Mouse (Mus musculus): ENCODE measurements around the gene Abtb2. TPM values are rescaled to one million over a fixed set of nuclear protein-coding genes. Genes with fewer than 3 reads are reported as not detected.
A peak's percentile ranks its signal among the peaks of the same experiment; 100 is the strongest.

Abtb2 gene
- total RNA-seq, 2 experiments from 2014 or later, result 11.0 to 13.6 TPM

DNA sequence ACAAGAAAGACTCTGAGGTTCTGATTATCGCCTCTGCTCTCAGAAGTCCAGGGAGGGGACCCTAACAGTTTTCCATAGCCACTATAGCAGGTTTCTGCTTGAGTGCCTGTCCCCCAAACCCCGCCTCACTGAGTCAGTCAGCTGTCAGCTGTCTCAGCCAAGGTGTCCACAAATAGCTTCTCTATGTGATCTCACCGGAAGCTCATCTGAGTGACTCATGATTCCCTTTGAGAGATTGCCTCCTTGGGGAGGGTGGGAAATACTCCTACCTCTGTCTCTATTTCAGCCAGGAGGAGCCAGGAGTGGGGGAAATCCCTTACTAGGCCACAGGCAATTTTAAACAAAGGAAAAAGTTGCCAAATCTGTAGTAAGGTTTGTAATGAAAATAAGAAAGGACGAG lies 96.0 kb downstream of the Abtb2 start:
- DNase-seq, result no peak

DNA sequence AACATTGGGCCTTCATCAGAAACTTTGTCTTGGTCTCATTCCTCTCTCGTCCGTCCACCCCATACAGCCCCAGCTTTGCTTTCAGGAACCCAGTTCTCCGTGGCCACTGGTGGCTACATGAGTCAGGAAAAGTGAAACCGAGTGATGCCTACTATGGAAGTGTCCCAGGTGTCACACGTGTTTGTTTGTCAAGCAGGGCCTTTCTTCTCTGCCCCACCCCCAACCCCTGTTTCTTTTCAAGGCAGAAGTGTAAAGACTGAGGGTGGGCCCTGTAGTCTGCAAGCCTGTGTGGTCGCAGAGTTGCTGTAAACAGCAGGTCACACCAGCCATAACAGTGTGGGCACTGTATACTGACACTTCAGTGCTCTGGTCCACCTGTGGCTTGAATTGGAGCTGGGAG lies 98.2 kb downstream of the Abtb2 start:
- DNase-seq, result no peak

- peak; percentile 57 for DNase-seq
Observed at GRCm38 (mm10) chr2:103667962-103668815, 102.1 kb downstream of the Abtb2 start.

GRCm38 (mm10) chr2:103668939-103669338 lies 102.8 kb downstream of the Abtb2 start:
- DNase-seq, result no peak

- no peak for DNase-seq
Observed at GRCm38 (mm10) chr2:103669561-103669960, 103.5 kb downstream of the Abtb2 start.

DNA sequence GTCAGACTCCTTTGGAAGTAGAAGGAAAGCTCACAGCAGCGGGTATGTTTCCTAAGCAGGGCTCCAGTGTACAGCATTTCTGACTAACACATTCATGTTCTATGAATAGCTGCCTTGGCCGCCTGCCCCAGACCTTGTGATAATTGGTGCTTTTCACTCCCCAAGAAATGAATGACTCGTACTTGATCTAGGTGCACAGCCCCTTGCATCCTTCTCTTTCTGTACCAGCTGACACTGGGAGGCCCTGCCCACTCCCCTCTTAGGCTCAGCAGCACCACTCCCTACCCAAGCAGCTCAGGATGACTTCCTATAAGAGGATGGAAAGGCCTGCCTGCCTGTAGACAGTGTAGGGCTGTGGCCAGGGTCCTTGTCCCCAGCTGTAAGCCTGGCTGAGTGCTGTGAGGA lies 104.2 kb downstream of the Abtb2 start:
- DNase-seq, result peak; percentile 77

- no peak for DNase-seq
Observed at GRCm38 (mm10) chr2:103672573-103673119, 106.5 kb downstream of the Abtb2 start.

DNA sequence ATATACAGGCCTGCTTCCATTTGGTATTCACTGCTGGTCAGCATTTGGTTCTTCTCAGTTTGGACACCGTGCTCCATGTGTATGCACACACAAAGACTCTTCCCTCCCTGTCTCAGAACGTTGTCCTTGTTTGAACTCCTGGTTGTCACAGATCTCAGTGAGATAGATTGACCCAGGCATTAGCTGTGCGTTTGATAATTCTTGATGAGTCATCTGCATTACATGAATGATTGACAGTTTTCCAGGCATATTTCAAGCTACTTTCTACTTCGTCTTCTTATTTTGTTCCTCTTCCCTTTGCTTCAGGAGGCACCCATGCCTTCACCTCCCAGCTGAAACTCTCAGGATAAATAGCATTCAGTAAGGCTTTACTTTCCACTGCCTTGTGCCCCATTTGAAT lies 107.5 kb downstream of the Abtb2 start:
- no peak for DNase-seq

DNA sequence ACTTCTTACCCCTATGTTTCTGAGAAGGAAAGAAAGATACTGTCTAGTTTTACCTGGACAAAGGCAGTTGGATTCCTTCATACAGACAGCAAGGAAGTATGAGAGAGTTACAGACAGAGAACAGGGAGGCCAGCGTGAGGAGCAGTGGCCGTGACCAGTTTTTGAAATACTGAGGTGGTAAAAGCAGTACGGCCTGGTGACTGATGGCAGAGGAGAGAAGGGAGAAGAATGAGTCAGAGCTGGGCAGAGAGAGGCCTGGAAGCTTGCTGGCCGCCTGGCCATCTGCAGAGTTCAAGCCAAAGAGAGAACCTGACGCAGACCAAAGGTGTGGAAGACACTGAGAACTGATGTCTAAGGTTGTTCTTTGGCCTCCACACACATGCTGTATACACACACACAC lies 109.3 kb downstream of the Abtb2 start:
- no peak for DNase-seq

- no peak for DNase-seq
Observed at GRCm38 (mm10) chr2:103676808-103677207, 110.7 kb downstream of the Abtb2 start.

DNA sequence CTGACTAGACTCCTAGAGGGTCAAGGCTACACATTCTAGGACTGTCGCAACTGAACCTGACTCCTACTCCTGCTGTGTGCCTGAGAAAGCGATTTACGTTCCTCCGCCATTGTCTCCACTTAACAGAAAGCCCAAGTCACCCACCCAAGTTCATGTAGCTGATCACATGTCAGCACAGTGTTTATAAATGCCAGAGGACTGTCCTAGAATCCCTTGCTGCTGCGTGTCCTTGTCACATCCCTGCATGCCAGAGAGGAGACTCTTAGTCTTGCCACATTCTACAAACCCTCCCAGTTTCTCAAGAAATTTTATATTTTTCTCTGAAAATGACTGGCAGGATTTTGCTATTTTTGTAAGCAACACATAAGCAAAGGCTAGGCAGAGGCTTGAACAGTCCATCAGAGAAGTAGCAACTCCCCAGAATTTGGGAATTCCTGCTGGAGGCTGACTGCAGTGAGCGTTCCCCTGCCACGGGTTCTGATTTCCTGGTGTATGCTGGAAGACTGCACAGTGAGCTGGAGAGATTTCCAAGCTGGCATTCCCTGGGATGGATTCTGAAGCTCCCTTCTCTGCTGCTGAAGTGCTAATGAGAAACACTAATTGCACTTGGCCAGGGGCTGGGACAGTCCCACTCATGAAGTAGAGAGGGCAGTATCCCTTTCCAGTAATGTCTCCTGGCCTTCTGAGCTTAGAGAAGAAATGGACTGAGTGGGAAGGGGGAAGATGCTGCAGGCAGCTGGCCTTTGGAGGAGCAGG lies 111.7 kb downstream of the Abtb2 start:
- no peak for DNase-seq

DNA sequence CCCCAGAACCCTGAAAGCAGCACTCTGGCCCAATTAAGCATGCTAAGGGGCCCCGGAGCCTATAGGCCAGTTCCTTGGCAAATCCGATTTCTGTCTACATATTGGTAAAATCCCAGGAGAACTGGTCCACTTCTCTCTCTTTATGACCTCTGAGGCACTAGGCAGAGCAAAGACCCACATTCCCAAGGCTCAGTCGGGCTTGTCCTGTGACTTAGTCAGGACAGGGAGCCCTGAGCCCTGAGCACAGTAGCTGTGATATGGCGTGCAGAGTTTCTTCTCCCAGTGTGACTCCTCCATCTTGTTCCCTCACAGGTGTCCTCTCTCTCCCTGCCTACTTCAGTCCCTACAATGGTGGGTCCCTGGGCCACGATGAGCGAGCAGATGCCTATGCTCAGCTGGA lies 112.3 kb downstream of the Abtb2 start:
- DNase-seq, result no peak

DNA sequence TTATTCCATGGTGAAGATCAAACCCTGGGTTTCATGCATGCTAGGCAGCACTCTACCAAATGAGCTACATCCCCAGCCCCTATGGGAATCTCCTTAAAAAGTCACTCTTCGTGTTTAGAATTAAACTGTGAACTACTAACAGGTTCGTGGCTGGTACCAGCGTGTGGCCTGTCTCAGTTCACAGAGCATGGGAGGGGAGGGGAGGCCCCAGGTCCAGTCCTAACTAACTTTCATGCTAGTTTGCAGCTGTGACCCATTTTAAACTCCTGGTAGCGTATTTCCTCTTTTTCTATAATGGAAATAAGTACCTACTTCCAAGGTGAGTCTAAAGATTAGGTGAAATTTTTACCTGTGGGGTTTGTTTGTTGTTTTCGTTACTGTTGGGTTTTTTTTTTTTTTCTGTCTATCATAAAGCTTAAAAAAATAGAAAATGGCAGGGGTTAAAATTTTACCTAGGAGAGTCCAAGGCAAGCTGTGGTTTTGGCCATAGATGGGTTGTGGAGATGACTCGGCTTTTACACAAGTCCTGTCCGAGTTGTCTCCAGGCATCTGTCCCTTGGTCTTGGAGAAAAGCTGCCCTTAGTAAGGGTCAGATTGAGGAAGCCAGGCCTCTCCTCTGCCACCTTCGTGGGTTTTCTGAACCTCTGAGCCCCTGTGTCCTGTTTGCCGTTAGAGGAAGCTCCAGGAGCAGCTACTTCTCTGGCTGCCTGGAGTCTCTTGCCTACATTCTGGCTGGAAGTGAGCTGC lies 114.4 kb downstream of the Abtb2 start:
- DNase-seq, result no peak

DNA sequence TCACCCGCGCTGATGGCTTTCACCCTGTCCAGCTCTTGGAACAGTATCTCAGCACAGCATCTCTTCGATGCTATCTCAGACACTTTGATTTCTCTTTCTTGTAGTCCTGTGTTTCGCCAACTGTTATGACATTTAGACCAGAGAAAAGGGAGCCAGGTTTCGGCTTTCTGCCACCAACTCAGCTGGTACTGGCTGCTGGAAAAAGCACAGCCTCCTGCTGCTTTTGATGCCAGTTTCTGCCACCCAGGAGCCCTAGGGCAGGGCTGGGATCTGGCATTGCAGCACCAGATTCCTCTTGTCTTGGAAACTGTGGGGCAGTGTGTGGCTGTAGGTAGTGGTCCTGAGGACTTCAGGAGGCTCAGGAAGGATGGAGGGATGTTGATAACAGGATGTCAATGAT lies 115.0 kb downstream of the Abtb2 start:
- DNase-seq, result no peak

DNA sequence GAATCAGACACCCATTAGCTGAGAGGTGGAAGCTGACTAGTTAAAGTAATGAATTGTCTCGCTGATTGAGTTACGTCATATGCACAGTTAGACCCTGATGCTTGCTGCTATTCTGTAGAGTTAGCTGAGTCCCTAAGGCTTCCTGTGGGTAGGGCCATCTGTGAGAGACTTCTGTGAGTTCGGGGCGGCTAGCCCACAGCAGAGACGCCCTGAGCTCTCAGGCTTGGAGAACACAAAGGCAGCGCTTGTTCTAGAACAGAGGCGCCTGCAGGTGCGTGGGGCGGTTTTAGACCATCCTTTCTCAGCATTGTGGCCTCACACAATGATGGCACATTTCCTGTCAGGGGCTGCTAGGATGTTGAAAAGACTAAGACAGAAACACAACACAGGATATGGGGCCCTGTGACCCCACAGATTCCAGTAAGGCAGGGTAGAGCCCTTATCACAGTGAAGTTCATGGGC lies 116.2 kb downstream of the Abtb2 start:
- no peak for DNase-seq

- DNase-seq, result no peak
Observed at GRCm38 (mm10) chr2:103682927-103683442, 116.9 kb downstream of the Abtb2 start.

GRCm38 (mm10) chr2:103684431-103684830 lies 118.3 kb downstream of the Abtb2 start:
- no peak for DNase-seq

DNA sequence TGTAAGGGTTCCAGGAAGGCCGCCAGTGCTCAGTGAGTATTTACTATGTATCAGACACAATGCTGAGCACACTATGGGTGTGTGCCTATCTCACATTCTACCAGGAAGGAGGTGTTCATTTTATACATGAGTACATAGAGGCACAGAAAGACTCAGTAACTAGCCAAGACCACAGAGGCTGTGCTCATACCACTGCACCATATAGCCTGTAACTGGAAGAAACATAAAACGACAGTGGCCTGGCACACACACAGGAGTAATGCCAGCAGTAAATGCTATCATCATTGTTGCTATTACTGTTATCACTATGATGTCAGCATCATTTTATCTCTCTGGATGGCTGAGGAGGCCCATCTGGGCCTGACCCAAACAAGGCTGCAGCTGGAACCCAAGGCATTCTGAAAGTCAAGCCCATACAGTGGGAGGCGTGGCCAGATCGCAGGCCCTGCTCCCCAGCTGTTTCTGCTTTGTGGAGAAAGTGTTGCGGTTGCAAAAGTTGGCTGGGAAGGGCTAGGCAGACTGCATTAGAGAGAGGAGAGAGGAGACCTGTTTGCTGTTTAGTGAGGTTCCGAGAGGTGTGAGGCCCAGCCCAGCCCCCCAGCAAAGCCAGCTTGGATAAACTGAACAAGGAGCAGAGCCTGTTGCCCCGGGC lies 118.9 kb downstream of the Abtb2 start:
- DNase-seq, result no peak

DNA sequence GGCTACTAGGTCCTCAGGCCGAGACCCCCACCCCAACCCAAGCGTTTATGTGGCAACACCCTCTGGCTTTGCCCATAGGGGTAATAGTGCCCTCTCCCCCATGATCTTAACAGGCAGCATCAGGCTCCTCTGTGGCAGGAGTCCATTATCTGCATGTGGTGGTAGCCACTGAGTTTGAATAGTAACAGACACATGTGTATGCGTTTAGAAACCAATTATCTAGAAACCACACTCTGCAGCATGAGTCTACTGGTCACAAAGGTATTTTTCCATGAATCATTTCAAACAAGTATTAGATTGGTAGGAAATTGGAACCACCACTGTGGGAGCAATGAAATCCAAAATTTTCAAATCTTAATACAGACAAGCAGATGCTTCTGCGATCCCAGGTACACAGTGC lies 119.5 kb downstream of the Abtb2 start:
- no peak for DNase-seq

DNA sequence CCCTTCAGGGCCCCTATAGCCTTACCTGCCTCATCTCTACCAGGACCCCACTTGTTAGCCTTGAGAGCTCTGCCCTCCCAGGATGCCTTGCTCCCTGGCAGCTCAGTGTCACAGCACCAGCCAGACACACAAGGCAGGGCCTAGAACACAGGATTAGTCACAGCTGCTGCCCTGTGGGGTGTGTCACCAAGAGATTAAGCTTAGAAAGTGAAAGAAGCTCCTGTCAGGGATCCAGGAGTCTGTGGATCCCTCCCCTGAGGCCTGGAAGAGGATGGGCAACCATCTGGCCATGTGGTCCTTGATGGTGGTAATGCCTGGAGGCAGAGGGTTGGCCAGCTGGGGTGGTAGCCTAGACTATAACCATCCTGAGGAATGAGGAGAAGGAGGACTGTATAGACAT lies 121.0 kb downstream of the Abtb2 start:
- DNase-seq, result no peak

GRCm38 (mm10) chr2:103687888-103688287 lies 121.8 kb downstream of the Abtb2 start:
- no peak for DNase-seq

DNA sequence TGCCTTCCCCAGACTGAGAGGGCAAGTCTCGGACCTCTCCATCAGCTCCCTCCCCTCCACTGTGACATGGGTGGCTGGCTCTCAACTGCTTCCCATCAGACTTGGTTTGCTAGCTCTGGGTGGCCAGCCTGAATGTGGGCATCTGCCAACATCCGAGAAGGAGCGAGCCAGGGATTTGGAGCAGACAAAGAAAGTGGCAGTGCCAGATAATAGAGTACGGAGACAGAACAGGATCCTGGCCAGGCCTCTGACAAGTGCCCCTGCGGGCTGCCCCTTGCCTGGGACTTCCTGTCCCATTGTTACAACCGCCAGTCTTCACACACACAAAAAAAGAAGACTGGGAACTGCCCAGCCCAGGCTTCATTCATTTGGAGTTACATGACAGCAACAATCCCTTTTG lies 124.3 kb downstream of the Abtb2 start:
- DNase-seq, result peak; percentile 23

Measured in gastrocnemius, postnatal 10 days (tissue).